Mouse (Mus musculus) C2C12 (cell line): ENCODE measurements around the gene Il17rd. TPM values are rescaled to one million over a fixed set of nuclear protein-coding genes. Genes with fewer than 3 reads are reported as not detected.

ENCODE experiments used
- H3K27me3 ChIP-seq: one replicate; pipeline ENCODE4 v1.6.1; 2011; ENCODE audit not compliant: control insufficient read depth, insufficient read depth, insufficient read length
- H3K36me3 ChIP-seq: one replicate; pipeline ENCODE4 v1.6.1; 2011; ENCODE audit not compliant: control insufficient read depth, insufficient read depth
- H3K4me3 ChIP-seq: one replicate; pipeline ENCODE4 v1.5.1; 2011; ENCODE audit warnings: mild to moderate bottlenecking, control low read depth; ENCODE audit not compliant: poor library complexity, insufficient read depth, severe bottlenecking
- H3K79me2 ChIP-seq: one replicate; pipeline ENCODE4 v1.6.1; 2011; ENCODE audit not compliant: control insufficient read depth, insufficient read depth
- H3K79me3 ChIP-seq: one replicate; pipeline ENCODE4 v1.6.1; 2011; ENCODE audit warnings: low read depth, control low read depth
- H3ac ChIP-seq: one replicate; pipeline ENCODE3; 2011; ENCODE audit warnings: low read depth; ENCODE audit not compliant: control insufficient read depth, insufficient read length
- CEBPB ChIP-seq: IDR thresholded peaks from one replicate; pipeline ENCODE4 v1.6.1; 2011; ENCODE audit warnings: low read depth, mild to moderate bottlenecking, control low read depth, moderate library complexity
- CTCF ChIP-seq: IDR thresholded peaks from one replicate; pipeline ENCODE4 v1.5.1; 2011; ENCODE audit not compliant: control insufficient read depth, insufficient read depth, insufficient read length
- FOSL1 ChIP-seq: IDR thresholded peaks from one replicate; pipeline ENCODE4 v1.8.0; 2011; ENCODE audit warnings: mild to moderate bottlenecking, low read length; ENCODE audit not compliant: poor library complexity, insufficient read depth, severe bottlenecking
- MAX ChIP-seq: IDR thresholded peaks from one replicate; pipeline ENCODE4 v1.6.1; 2011; ENCODE audit warnings: mild to moderate bottlenecking, control low read depth
- MYOD1 ChIP-seq: IDR thresholded peaks from one replicate; pipeline ENCODE4 v1.6.1; 2011; ENCODE audit warnings: low read depth; ENCODE audit not compliant: control insufficient read depth, insufficient read length
- MYOG ChIP-seq: IDR thresholded peaks from one replicate; pipeline ENCODE4 v1.6.1; 2011; ENCODE audit not compliant: control insufficient read depth, insufficient read length; ENCODE audit errors: extremely low read depth
- USF1 ChIP-seq: IDR thresholded peaks from one replicate; pipeline ENCODE4 v1.6.1; 2011; ENCODE audit warnings: low read depth, mild to moderate bottlenecking, control low read depth, moderate library complexity
- polyA plus RNA-seq: library from polyadenylated mRNA; unstranded; fragments of >200 nt; fragmentation: generic; extraction: Trizol; gene quantifications from one replicate; pipeline ENCODE4 v1.2.1, GENCODE M21; 2012; ENCODE audit warnings: missing spikeins

Il17rd gene
- polyA plus RNA-seq, 1 experiment: 1.2 TPM

GRCm38 (mm10) chr14:27081536-27082275, 43.0 kb downstream of the Il17rd start:
- no peak for TF ChIP-seq MYOG
- TF ChIP-seq CTCF: no peak
- no peak for TF ChIP-seq USF1
- TF ChIP-seq MAX: no peak
- no peaks in the 10 kb centered on the region for H3K27me3 ChIP-seq
- no peak overlapping the region for H3ac ChIP-seq
- H3K79me3 ChIP-seq: no peaks in the 10 kb centered on the region
- H3K79me2 ChIP-seq: no peaks in the 10 kb centered on the region
- H3K36me3 ChIP-seq: no peaks in the 10 kb centered on the region
- no peak overlapping the region for H3K4me3 ChIP-seq

DNA sequence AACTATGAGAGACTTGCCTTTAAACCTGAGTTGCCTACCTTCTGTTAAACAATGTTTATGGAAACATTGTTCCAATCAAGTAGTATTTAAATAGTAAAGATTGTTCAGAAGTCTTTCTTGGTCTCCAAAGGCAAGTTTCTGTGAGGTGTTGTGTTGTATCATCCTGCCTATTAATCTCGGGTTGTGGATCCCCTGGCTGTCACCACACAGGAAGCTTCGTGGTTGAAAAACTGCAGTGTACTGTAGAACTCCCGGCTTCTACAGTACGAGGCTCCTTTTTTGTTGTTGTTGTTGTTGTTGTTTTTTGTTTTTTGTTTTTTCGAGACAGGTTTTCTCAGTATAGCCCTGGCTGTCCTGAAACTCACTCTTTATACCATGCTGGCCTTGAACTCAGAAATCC, 46.7 kb downstream of the Il17rd start:
- Histone ChIP-seq H3K36me3 (no peaks in the 10 kb centered on the region), H3K79me2 (no peaks in the 10 kb centered on the region), H3K4me3 (no peak overlapping the region), H3K27me3 (no peaks in the 10 kb centered on the region), H3ac (no peak overlapping the region), H3K79me3 (no peaks in the 10 kb centered on the region)
- TF ChIP-seq MYOD1 (no peak), USF1 (no peak), MAX (no peak), CTCF (no peak), FOSL1 (no peak), CEBPB (no peak), MYOG (no peak)

DNA sequence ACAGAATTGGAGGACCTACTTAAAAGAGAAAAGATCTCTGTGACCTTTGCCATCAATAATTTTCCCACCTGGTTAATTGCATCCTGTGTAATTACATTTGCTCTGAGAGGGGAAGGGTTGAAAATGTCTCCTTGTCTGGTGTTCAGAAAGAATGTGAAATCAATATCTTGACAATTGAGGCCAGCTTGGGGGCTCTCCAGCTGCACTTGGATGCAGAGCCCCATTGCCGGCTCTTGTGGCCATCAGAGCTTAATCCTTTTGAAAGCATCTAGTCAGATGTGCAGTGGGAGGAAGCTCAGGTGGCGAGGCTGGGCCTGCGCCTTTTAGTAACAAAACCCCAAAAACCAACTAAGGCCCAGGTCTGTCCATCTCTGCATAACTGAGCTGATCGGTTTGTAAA, 47.3 kb downstream of the Il17rd start:
- H3K27me3 ChIP-seq: no peaks in the 10 kb centered on the region
- H3K4me3 ChIP-seq: no peak overlapping the region
- no peaks in the 10 kb centered on the region for H3K79me3 ChIP-seq
- no peak overlapping the region for H3ac ChIP-seq
- TF ChIP-seq FOSL1 (no peak), CEBPB (no peak), MAX (no peak)
- H3K36me3 ChIP-seq: no peaks in the 10 kb centered on the region
- no peaks in the 10 kb centered on the region for H3K79me2 ChIP-seq

GRCm38 (mm10) chr14:27094247-27094646, 55.5 kb downstream of the Il17rd start:
- no peak for TF ChIP-seq USF1
- H3K36me3 ChIP-seq: no peaks in the 10 kb centered on the region
- no peaks in the 10 kb centered on the region for H3K79me3 ChIP-seq
- no peaks in the 10 kb centered on the region for H3K79me2 ChIP-seq
- H3K4me3 ChIP-seq: no peak overlapping the region
- H3ac ChIP-seq: no peak overlapping the region
- no peaks in the 10 kb centered on the region for H3K27me3 ChIP-seq

DNA sequence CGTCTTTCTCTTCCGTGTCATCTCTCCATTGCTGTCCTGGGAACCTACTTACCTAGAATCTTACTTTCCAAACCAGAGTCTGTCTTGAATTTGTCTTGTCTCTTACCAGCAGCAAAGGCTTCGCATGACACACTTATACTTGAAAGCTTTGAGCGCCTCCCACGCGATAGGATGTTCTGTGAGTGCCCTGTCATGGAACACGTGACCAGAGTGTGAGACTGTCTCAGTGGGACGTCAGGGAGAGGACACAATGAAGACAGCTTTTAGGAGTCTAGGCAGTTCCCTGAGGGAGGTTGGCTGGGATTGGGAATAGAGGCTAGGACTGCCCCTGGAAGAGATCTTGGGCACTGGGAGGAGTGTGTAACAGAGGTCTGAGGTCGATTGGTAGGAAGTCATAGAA, 57.4 kb downstream of the Il17rd start:
- Histone ChIP-seq H3K36me3 (no peaks in the 10 kb centered on the region), H3K4me3 (no peak overlapping the region), H3K27me3 (no peaks in the 10 kb centered on the region), H3K79me3 (no peaks in the 10 kb centered on the region), H3ac (no peak overlapping the region), H3K79me2 (no peaks in the 10 kb centered on the region)
- TF ChIP-seq USF1 (peak; percentile 32), CEBPB (no peak)

DNA sequence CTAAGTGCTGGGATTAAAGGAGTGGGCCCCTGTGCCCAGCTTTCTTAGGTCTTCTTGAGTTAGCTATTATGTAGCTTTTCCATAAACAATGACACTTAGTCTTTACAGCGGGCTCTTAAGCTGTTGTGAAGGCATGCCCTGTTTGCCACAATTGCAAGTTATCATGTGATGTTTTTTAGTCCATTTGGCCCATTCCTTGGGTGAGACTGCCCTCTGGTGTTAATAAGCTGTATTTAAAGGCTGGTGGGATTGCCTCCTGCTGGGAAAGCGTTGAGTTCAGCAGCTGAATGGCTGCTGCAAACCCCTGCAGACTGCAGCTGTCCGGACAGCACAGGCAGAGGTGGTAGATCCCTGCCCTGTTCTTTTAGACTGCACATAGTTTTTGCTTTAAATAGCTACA, 58.0 kb downstream of the Il17rd start:
- Histone ChIP-seq H3ac (no peak overlapping the region), H3K36me3 (no peaks in the 10 kb centered on the region), H3K79me3 (no peaks in the 10 kb centered on the region), H3K79me2 (no peaks in the 10 kb centered on the region), H3K4me3 (no peak overlapping the region), H3K27me3 (no peaks in the 10 kb centered on the region)
- TF ChIP-seq FOSL1 (no peak), MYOG (no peak), CEBPB (no peak), CTCF (peak; percentile 45), MAX (no peak), USF1 (peak; percentile 35), MYOD1 (no peak)
